Mouse (Mus musculus) hindbrain, embryonic 10.5 days (tissue): Measurements from ENCODE around the gene Wfdc11. TPM values are rescaled to one million over a fixed set of nuclear protein-coding genes. Genes with fewer than 3 reads are reported as not detected.
"Not testable (repeated sequence)": the region's sequence is repeated elsewhere in the genome, so short reads cannot be mapped to it uniquely, and the experiment has no call there.

Experiments
- DNase-seq: peaks from one replicate; pipeline ENCODE4 v3.0.0-alpha.2; 2017; ENCODE audit warnings: low spot score
- H3K27ac ChIP-seq: fragments of 300-500 bp; sonication (generic); 2 replicates; pipeline ENCODE4 v1.5.1; 2016; ENCODE audit warnings: mild to moderate bottlenecking, moderate library complexity
- H3K27me3 ChIP-seq: fragments of 300-500 bp; sonication (generic); 2 replicates; pipeline ENCODE4 v1.6.1; 2016; ENCODE audit warnings: mild to moderate bottlenecking; ENCODE audit not compliant: poor library complexity, insufficient read depth, severe bottlenecking
- H3K36me3 ChIP-seq: fragments of 300-500 bp; sonication (generic); 2 replicates; pipeline ENCODE4 v1.6.1; 2016; ENCODE audit warnings: mild to moderate bottlenecking, moderate library complexity
- H3K4me1 ChIP-seq: fragments of 300-500 bp; sonication (generic); replicated peaks from 2 replicates; pipeline ENCODE4 v1.6.1; 2016; ENCODE audit warnings: mild to moderate bottlenecking
- H3K4me3 ChIP-seq: fragments of 300-500 bp; sonication (generic); 2 replicates; pipeline ENCODE4 v1.5.1; 2016; ENCODE audit warnings: mild to moderate bottlenecking, moderate library complexity
- H3K9me3 ChIP-seq: fragments of 300-500 bp; sonication (generic); 2 replicates; pipeline ENCODE4 v1.6.1; 2016; ENCODE audit warnings: mild to moderate bottlenecking, moderate library complexity
- WGBS: fragments of 180-500 bp; shearing (Covaris S2); methylation state at CpG from one replicate; pipeline ENCODE4 v1.1.7; 2016; 5-methylcytosine and 5-hydroxymethylcytosine counted together
- polyA plus RNA-seq: library from polyadenylated mRNA; unstranded; fragments of >200 nt; fragmentation: Nextera tagmentation; extraction: Ambion mirVana; gene quantifications from 2 replicates; pipeline ENCODE4 v1.2.1, GENCODE M21; 2016

Wfdc11 gene
- polyA plus RNA-seq, 1 experiment from 2014 or later: not detected

DNA sequence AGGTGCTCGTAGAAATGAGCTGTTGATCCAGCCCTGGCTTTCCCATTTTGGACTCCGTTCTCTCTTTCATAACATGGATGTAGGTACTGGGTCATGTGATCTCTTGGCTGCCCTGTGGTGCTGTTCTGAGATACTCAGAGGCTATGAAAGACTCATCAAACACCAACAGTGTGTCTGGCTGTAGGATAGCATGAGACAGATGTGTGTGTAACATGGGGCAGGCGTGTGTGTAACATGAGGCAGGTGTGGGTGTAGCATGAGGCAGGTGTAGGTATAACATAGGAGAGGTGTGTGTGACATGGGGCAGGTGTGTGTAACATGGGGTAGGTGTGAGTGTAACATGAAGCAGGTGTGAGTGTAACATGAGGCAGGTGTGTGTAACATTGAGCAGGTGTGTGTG, 58.5 kb downstream of the Wfdc11 start:
- WGBS: 91% methylated on average over 3 of the region's 3 CpGs
- no peak overlapping the region for H3K4me3 ChIP-seq
- H3K9me3 ChIP-seq: no peaks in the 10 kb centered on the region
- H3K4me1 ChIP-seq: no peaks in the 10 kb centered on the region
- no peaks in the 10 kb centered on the region for H3K36me3 ChIP-seq
- no peak for DNase-seq
- H3K27me3 ChIP-seq: no peaks in the 10 kb centered on the region
- H3K27ac ChIP-seq: no peak overlapping the region

DNA sequence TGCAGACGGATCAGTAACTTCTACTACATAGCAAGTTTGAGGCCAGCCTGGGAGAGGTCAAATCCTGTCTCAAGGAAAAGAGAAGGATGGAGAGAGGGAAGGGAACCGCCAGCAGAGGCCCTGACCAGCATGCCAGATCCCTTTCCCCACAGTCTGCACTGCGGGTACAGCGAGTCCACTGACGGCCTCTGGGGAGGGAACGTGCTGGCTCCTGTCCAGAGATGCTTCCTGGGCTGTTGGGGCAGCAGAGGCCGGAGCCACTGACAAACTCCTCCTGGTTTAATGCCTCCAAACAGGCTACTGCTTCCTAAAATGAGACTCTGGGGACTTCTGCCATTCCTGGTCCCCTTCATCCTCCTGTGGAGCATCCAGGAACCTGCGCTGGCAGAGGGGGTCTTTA, 60.4 kb downstream of the Wfdc11 start, which contains the start of the genes Wfdc6b and Wfdc8:
TSS of gene Wfdc6b (plus strand) at position 52 of the 400 bp plus-strand sequence.
TSS of gene Wfdc8 (minus strand) at position 156 of the 400 bp plus-strand sequence.
- DNase-seq, H3K4me3 ChIP-seq: not testable (repeated sequence)
- WGBS: 75% methylated on average over 8 of the region's 8 CpGs

More for the DNA sequence above, 60.4 kb downstream of the Wfdc11 start, which contains the start of the genes Wfdc6b and Wfdc8:
- not testable (repeated sequence) for H3K27me3 ChIP-seq, H3K4me1 ChIP-seq, H3K9me3 ChIP-seq, H3K36me3 ChIP-seq, H3K27ac ChIP-seq

Other genes starting within 250 kb of the Wfdc11 start
- 14.8 and 18.0 TPM in 2 replicates for gene Sdc4, start 230.2 kb downstream of the Wfdc11 start, polyA plus RNA-seq
- 61.5 and 76.4 TPM in 2 replicates for gene Sys1, start 217.1 kb downstream of the Wfdc11 start, polyA plus RNA-seq
- 4.4 and 4.5 TPM in 2 replicates for gene Gm20458, start 213.1 kb downstream of the Wfdc11 start, polyA plus RNA-seq
- not detected in 2 replicates for gene Trp53tg5, start 200.4 kb downstream of the Wfdc11 start, polyA plus RNA-seq
- gene Dbndd2, start 188.0 kb downstream of the Wfdc11 start, polyA plus RNA-seq: 1.9 and 3.3 TPM in 2 replicates
- gene Pigt, start 176.6 kb downstream of the Wfdc11 start, polyA plus RNA-seq: 39.7 and 48.8 TPM in 2 replicates
- 27.6 and 64.4 TPM in 2 replicates for gene Wfdc2, start 111.7 kb downstream of the Wfdc11 start, polyA plus RNA-seq
- gene Spint3, start 100.6 kb downstream of the Wfdc11 start, polyA plus RNA-seq: not detected in 2 replicates
- gene Wfdc6a, start 88.6 kb downstream of the Wfdc11 start, polyA plus RNA-seq: not detected in 2 replicates
- gene Eppin, start 80.5 kb downstream of the Wfdc11 start, polyA plus RNA-seq: not detected in 2 replicates
- not detected in 2 replicates for gene Wfdc6b, start 60.6 kb downstream of the Wfdc11 start, polyA plus RNA-seq
- not detected in 2 replicates for gene Wfdc8, start 60.5 kb downstream of the Wfdc11 start, polyA plus RNA-seq
- gene Wfdc16, start 35.3 kb downstream of the Wfdc11 start, polyA plus RNA-seq: not detected in 2 replicates
- 0.51 TPM in 1 of 2 replicates, not detected in the other for gene Wfdc10, start 18.0 kb downstream of the Wfdc11 start, polyA plus RNA-seq
- gene Wfdc9, start 17.5 kb downstream of the Wfdc11 start, polyA plus RNA-seq: not detected in 2 replicates
- 0.15 TPM in 1 of 2 replicates, not detected in the other for gene Wfdc13, start 11.0 kb upstream of the Wfdc11 start, polyA plus RNA-seq
- not detected in 2 replicates for gene Spint4, start 24.4 kb upstream of the Wfdc11 start, polyA plus RNA-seq
- gene Spint5, start 41.2 kb upstream of the Wfdc11 start, polyA plus RNA-seq: not detected in 2 replicates
- 0.85 and 1.4 TPM in 2 replicates for gene Wfdc3, start 71.8 kb upstream of the Wfdc11 start, polyA plus RNA-seq
- 81.3 and 87.4 TPM in 2 replicates for gene Dnttip1, start 71.9 kb upstream of the Wfdc11 start, polyA plus RNA-seq
- 588 and 602 TPM in 2 replicates for gene Ube2c, start 95.8 kb upstream of the Wfdc11 start, polyA plus RNA-seq
- gene Tnnc2, start 105.9 kb upstream of the Wfdc11 start, polyA plus RNA-seq: not detected in 2 replicates
- 10.8 and 13.7 TPM in 2 replicates for gene Snx21, start 111.7 kb upstream of the Wfdc11 start, polyA plus RNA-seq
- 16.5 and 17.7 TPM in 2 replicates for gene Acot8, start 130.8 kb upstream of the Wfdc11 start, polyA plus RNA-seq
- gene Zswim3, start 131.0 kb upstream of the Wfdc11 start, polyA plus RNA-seq: 9.3 and 12.4 TPM in 2 replicates
- 25.1 and 27.5 TPM in 2 replicates for gene Zswim1, start 148.6 kb upstream of the Wfdc11 start, polyA plus RNA-seq
- gene Spata25, start 154.4 kb upstream of the Wfdc11 start, polyA plus RNA-seq: not detected in 2 replicates
- 98.2 and 104 TPM in 2 replicates for gene Ctsa, start 158.8 kb upstream of the Wfdc11 start, polyA plus RNA-seq
- gene Neurl2, start 159.4 kb upstream of the Wfdc11 start, polyA plus RNA-seq: 4.3 and 5.1 TPM in 2 replicates
- gene Pltp, start 183.6 kb upstream of the Wfdc11 start, polyA plus RNA-seq: 47.2 and 78.1 TPM in 2 replicates
- 76.1 and 88.4 TPM in 2 replicates for gene Pcif1, start 205.2 kb upstream of the Wfdc11 start, polyA plus RNA-seq
- gene Zfp335, start 237.7 kb upstream of the Wfdc11 start, polyA plus RNA-seq: 15.3 and 18.4 TPM in 2 replicates